Mouse (Mus musculus): Measurements from ENCODE around the gene Ece1. TPM values are rescaled to one million over a fixed set of nuclear protein-coding genes. Genes with fewer than 3 reads are reported as not detected.

Ece1 gene
- polyA plus RNA-seq, 1 experiment from 2014 or later = 49.1 TPM

DNA sequence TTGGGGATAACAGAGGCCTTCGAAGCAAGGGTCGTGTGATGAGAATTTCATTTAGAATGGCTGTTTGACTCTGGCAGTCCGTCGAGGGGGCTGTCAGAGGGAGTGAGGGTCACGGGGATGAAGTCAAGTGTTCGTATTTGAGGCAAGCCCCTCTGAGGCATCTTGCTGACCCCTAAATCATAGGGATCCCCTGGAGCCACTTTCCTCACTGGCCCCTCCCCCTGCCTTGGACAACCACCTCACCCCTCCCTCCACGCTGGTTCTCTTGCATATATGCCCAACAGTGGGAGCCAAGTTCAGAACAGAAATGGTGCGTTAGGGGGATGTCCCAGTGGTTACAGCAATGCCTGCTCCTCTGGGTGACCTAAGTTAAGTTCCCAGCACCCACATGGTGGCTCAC is 49.6 kb downstream of the Ece1 start:
- no peak overlapping the region for H3K4me3 ChIP-seq (ENCODE audit: low read depth, low read length)
- no peaks in the 10 kb centered on the region for H3K36me3 ChIP-seq (ENCODE audit: control insufficient read depth, insufficient read depth)
- H3K4me2 ChIP-seq (replicated peaks; ENCODE audit: low read depth) = no peak overlapping the region
- no peak overlapping the region for H3K9ac ChIP-seq (ENCODE audit: low read depth, low read length)
- H3K27ac ChIP-seq (ENCODE audit: low read depth, low read length) = no peak overlapping the region
- no peak for ATAC-seq
- TF ChIP-seq CTCF (IDR thresholded peaks at IDR 0.05; ENCODE audit: low read depth) = no peak
- peaks cover 9% of the 10 kb centered on the region for H3K4me1 ChIP-seq (replicated peaks; ENCODE audit: control insufficient read depth, insufficient read depth, low read length)
- H3K9me3 ChIP-seq (ENCODE audit: control insufficient read depth) = no peaks in the 10 kb centered on the region
- 88% methylated on average over 8 of the region's 8 CpGs for WGBS
- no peaks in the 10 kb centered on the region for H3K27me3 ChIP-seq (replicated peaks; ENCODE audit: control insufficient read depth, insufficient read depth, low read length)

DNA sequence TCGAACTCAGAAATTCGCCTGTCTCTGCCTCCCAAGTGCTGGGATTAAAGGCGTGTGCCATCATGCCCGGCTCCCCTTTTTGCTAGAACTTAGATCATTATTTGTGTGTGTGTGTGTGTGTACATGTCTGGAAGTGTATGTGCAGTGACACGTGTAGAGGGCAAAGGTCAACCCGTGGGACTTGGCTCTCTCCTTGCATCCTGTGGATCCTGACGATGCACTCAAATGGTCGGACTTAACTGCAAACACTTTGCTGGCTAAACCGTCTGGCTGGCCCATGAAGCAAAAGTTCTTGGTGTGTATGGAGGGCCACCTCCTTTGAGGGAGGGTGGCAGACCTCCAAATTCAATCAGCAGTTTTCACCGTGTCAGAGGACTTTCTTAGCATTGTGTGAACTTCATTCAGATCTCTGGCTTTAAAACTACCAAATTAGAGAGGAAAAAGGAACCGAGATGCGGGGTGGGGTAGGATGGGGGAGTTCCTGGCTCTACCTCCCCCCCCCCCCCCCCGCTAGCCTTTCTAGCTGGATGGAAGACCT is 50.8 kb downstream of the Ece1 start:
- Histone ChIP-seq H3K4me3 (ENCODE audit: low read depth, low read length) (peak overlapping the region; percentile 36; the same call in 1 of the 2 replicates), H3K4me1 (replicated peaks; ENCODE audit: control insufficient read depth, insufficient read depth, low read length) (peaks cover 14% of the 10 kb centered on the region; the same call in 1 of the 2 replicates), H3K27ac (ENCODE audit: low read depth, low read length) (0 out of 2 replicates have a peak overlapping the region, but pooled peaks have one; percentile 30), H3K9ac (ENCODE audit: low read depth, low read length) (peak overlapping the region; percentile 31; the same call in 1 of the 2 replicates), H3K4me2 (replicated peaks; ENCODE audit: low read depth) (peak overlapping the region; percentile 86), H3K36me3 (ENCODE audit: control insufficient read depth, insufficient read depth) (no peaks in the 10 kb centered on the region), H3K27me3 (replicated peaks; ENCODE audit: control insufficient read depth, insufficient read depth, low read length) (no peaks in the 10 kb centered on the region), H3K9me3 (ENCODE audit: control insufficient read depth) (no peaks in the 10 kb centered on the region)
- TF ChIP-seq CTCF (IDR thresholded peaks at IDR 0.05; ENCODE audit: low read depth) = no peak
- ATAC-seq = no peak
- 47% methylated on average over 12 of the region's 13 CpGs for WGBS

DNA sequence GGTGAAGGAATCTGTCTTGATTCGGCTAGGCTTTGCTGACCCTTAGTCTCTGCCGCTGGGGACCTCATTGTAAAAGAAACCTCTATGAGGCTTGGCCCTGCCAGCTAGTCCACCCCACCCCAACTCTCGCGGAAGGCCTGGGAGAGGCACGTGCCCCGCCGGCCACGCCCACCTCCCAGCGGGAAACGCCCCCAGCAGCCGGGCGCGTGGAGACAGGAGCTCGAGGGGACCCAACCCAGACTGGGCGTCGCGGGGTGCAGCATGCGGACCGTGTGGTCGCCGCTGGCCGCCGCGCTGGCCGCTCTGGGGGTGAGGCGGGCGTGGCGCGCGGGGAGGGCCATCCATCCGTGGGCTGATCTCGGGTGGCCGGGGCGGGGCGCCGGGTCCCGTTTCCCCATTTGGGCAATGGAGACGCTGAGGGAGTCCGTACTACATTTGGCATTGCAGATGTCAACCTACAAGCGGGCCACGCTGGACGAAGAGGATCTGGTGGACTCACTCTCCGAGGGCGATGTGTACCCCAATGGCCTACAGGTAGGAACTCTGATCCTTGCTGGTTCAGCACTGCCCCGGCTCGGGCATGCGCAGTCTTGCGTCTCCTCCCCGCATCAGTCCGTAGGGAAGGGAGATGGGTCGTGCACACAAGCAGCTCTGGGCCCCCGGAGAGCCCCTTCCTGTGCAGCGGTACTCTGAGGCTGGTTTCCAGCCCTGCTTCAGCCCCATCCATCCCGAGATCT is 51.5 kb downstream of the Ece1 start:
- no peaks in the 10 kb centered on the region for H3K36me3 ChIP-seq (ENCODE audit: control insufficient read depth, insufficient read depth)
- 3% methylated on average over 54 of the region's 54 CpGs for WGBS

DNA sequence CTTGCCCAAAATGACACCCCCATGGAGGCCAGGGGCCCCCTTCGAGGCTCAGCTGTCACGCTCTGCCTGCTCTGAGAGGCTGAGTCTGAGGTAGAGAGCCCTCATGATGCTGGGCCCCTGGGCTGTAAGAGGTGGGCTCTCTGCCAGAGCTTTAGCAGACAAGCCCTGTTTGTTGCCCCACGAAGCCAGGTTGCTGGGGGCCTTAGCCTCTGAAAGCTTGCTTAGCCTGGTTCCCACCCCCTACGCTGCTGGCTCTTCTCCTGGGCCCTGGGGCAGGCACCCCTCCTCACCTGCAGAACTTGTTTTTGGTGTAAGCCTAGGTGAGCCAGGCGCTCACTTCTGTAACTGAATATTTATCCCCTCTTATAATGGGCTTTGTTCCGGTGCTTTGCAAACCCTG is 55.6 kb downstream of the Ece1 start:
- H3K9ac ChIP-seq (ENCODE audit: low read depth, low read length) = no peak overlapping the region
- no peak for ATAC-seq
- no peak overlapping the region for H3K4me3 ChIP-seq (ENCODE audit: low read depth, low read length)
- H3K9me3 ChIP-seq (ENCODE audit: control insufficient read depth) = no peaks in the 10 kb centered on the region
- no peak for TF ChIP-seq CTCF (IDR thresholded peaks at IDR 0.05; ENCODE audit: low read depth)
- peak overlapping the region; percentile 41; the same call in 1 of the 2 replicates for H3K27ac ChIP-seq (ENCODE audit: low read depth, low read length)
- no peaks in the 10 kb centered on the region for H3K27me3 ChIP-seq (replicated peaks; ENCODE audit: control insufficient read depth, insufficient read depth, low read length)
- no peak overlapping the region for H3K4me2 ChIP-seq (replicated peaks; ENCODE audit: low read depth)
- H3K4me1 ChIP-seq (replicated peaks; ENCODE audit: control insufficient read depth, insufficient read depth, low read length) = peaks cover 14% of the 10 kb centered on the region
- 61% methylated on average over 6 of the region's 6 CpGs for WGBS
- peaks cover 13% of the 10 kb centered on the region; the same call in 1 of the 2 replicates for H3K36me3 ChIP-seq (ENCODE audit: control insufficient read depth, insufficient read depth)

More for the DNA sequence above, 51.5 kb downstream of the Ece1 start:
- Histone ChIP-seq H3K27me3 (replicated peaks; ENCODE audit: control insufficient read depth, insufficient read depth, low read length) (no peaks in the 10 kb centered on the region), H3K27ac (ENCODE audit: low read depth, low read length) (0 out of 2 replicates have a peak overlapping the region, but pooled peaks have one; percentile 30), H3K4me3 (ENCODE audit: low read depth, low read length) (peak overlapping the region; percentile 36), H3K4me1 (replicated peaks; ENCODE audit: control insufficient read depth, insufficient read depth, low read length) (peaks cover 14% of the 10 kb centered on the region), H3K4me2 (replicated peaks; ENCODE audit: low read depth) (peak overlapping the region; percentile 86), H3K9me3 (ENCODE audit: control insufficient read depth) (no peaks in the 10 kb centered on the region), H3K9ac (ENCODE audit: low read depth, low read length) (peak overlapping the region; percentile 31; the same call in 1 of the 2 replicates)
- peak; percentile 70 for ATAC-seq
- no peak for TF ChIP-seq CTCF (IDR thresholded peaks at IDR 0.05; ENCODE audit: low read depth)

DNA sequence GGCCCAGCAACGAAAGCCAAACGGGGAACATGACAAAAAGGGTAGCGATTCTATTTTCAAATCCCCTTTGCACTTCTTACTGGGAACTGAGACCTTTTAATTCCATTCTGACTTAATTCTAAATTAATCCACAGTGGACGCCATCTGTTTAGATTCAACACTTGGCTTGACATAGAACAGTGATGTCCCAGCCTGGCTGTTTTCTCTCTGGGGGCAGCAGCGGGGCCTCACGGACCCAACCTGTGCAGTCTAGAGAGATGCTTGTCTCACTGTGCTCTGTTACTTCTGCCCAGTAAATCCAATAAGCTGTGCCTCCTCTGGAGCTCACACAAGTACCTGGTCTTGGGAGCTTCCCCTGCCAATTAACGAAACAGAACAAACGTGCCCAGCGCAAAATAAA is 56.5 kb downstream of the Ece1 start:
- Histone ChIP-seq H3K9ac (ENCODE audit: low read depth, low read length) (no peak overlapping the region), H3K4me2 (replicated peaks; ENCODE audit: low read depth) (no peak overlapping the region), H3K9me3 (ENCODE audit: control insufficient read depth) (no peaks in the 10 kb centered on the region), H3K4me1 (replicated peaks; ENCODE audit: control insufficient read depth, insufficient read depth, low read length) (peaks cover 8% of the 10 kb centered on the region), H3K27me3 (replicated peaks; ENCODE audit: control insufficient read depth, insufficient read depth, low read length) (no peaks in the 10 kb centered on the region), H3K4me3 (ENCODE audit: low read depth, low read length) (no peak overlapping the region), H3K36me3 (ENCODE audit: control insufficient read depth, insufficient read depth) (peaks cover 22% of the 10 kb centered on the region; the same call in 1 of the 2 replicates), H3K27ac (ENCODE audit: low read depth, low read length) (no peak overlapping the region)
- WGBS = 73% methylated on average over 9 of the region's 9 CpGs
- ATAC-seq = no peak
- no peak for TF ChIP-seq CTCF (IDR thresholded peaks at IDR 0.05; ENCODE audit: low read depth)

DNA sequence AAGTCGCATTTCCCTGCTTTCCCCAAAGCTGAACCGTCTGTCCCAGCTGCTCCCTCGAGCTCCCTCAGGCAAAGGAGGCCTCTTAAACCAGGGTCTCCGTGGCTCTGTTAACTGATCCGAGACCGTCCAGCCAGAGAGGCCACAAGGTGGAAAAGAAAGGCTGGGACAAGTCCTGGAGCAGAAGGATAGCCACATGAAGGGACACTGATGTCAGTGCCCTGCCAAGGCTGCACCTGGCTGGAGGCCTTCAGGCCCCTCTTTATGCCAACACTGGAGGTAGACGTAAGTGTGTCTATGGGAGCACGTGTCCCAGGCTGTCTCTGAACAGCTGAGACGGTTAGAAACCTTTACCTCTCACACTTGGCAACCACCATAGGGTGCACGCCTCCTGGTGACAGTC is 57.1 kb downstream of the Ece1 start:
- Histone ChIP-seq H3K4me2 (replicated peaks; ENCODE audit: low read depth) (no peak overlapping the region), H3K36me3 (ENCODE audit: control insufficient read depth, insufficient read depth) (peaks cover 22% of the 10 kb centered on the region; the same call in 1 of the 2 replicates), H3K9ac (ENCODE audit: low read depth, low read length) (no peak overlapping the region), H3K4me1 (replicated peaks; ENCODE audit: control insufficient read depth, insufficient read depth, low read length) (peaks cover 8% of the 10 kb centered on the region), H3K27ac (ENCODE audit: low read depth, low read length) (peak overlapping the region; percentile 76; the same call in 1 of the 2 replicates), H3K4me3 (ENCODE audit: low read depth, low read length) (no peak overlapping the region), H3K27me3 (replicated peaks; ENCODE audit: control insufficient read depth, insufficient read depth, low read length) (no peaks in the 10 kb centered on the region), H3K9me3 (ENCODE audit: control insufficient read depth) (no peaks in the 10 kb centered on the region)
- 75% methylated on average over 10 of the region's 10 CpGs for WGBS
- no peak for TF ChIP-seq CTCF (IDR thresholded peaks at IDR 0.05; ENCODE audit: low read depth)
- no peak for ATAC-seq
